Mouse (Mus musculus) bone marrow, adult 2 months (tissue): ENCODE data around the gene Jup. TPM values are rescaled to one million over a fixed set of nuclear protein-coding genes. Genes with fewer than 3 reads are reported as not detected.
A peak's percentile ranks its signal among the peaks of the same experiment; 100 is the strongest.

Experiments
- H3K27ac ChIP-seq: fragments of 200-500 bp; 2 replicates; pipeline ENCODE4 v1.5.1; 2012; ENCODE audit warnings: low read depth, mild to moderate bottlenecking, control low read depth, inconsistent platforms, low read length; ENCODE audit not compliant: control insufficient read depth, poor library complexity, insufficient read depth
- H3K4me1 ChIP-seq: fragments of 200-500 bp; 2 replicates; pipeline ENCODE4 v1.6.1; 2011; ENCODE audit warnings: low read length; ENCODE audit not compliant: control insufficient read depth, insufficient read depth
- H3K4me3 ChIP-seq: fragments of 200-500 bp; replicated peaks from 2 replicates; pipeline ENCODE3; 2011; ENCODE audit warnings: mild to moderate bottlenecking, low read depth, low read length, control low read depth; ENCODE audit not compliant: control insufficient read depth
- CTCF ChIP-seq: fragments of 200-500 bp; IDR thresholded peaks from 2 replicates; pipeline ENCODE4 v1.5.1; 2011; ENCODE audit warnings: low read length, control low read depth; ENCODE audit not compliant: control insufficient read depth, insufficient read depth
- POLR2A ChIP-seq: fragments of 200-500 bp; IDR thresholded peaks from 2 replicates; pipeline ENCODE4 v1.6.1; 2011; ENCODE audit warnings: low read depth, mild to moderate bottlenecking, control low read depth, low read length, borderline replicate concordance; ENCODE audit not compliant: control insufficient read depth
- WGBS: fragments of 180-500 bp; shearing (Covaris S2); methylation state at CpG from one replicate; pipeline ENCODE4 v1.1.7; 2018; 5-methylcytosine and 5-hydroxymethylcytosine counted together
- polyA plus RNA-seq: library from polyadenylated mRNA; stranded (reverse); fragments of >200 nt; gene quantifications from 2 replicates; pipeline ENCODE4 v1.2.4, GENCODE M21; 2011; ENCODE audit warnings: low replicate concordance; ENCODE audit not compliant: missing spikeins, insufficient read depth, insufficient read length

The Jup gene
- polyA plus RNA-seq, 1 experiment = 11.1 TPM

- no peak overlapping the region for H3K27ac ChIP-seq
- H3K4me1 ChIP-seq = no peaks in the 10 kb centered on the region; the same call in none of the 2 replicates
- WGBS = 84% methylated on average over 7 of the region's 7 CpGs
- H3K4me3 ChIP-seq = no peak overlapping the region
- no peak for TF ChIP-seq POLR2A
- no peak for TF ChIP-seq CTCF
These were observed 32.5 kb upstream of the Jup start for GRCm38 (mm10) chr11:100430052-100430451.

DNA sequence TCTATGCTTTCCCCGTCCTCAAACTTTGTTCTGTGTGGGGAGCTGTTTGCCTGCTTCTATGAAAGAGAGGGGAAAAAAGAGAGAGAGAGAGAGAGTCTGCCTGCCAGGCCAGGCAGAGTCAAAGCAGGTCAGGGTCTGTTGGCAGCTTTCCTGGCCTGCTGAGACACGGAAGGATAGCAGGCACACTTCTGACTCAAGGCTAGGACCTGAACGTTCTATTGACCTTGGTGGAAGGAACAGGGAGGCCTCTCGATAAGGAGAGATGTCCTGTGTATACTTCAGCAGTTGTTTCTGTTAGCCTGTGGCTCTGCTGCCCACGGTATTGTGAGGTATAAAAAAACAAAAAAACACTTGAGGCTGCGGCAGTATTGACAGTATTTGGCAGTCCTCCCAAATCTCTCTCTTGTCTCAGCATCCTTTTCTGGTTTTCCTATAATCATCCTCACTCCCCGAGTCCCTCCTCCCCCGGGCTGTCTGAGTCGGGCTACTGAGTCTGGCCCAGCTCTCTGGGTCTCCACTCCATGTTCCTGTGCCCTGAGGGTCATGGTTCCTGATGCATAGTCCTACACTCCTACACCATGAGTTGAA, 31.1 kb upstream of the Jup start:
- WGBS = 74% methylated on average over 9 of the region's 9 CpGs
- Histone ChIP-seq H3K4me1 (no peaks in the 10 kb centered on the region; the same call in none of the 2 replicates), H3K4me3 (no peak overlapping the region), H3K27ac (no peak overlapping the region)
- TF ChIP-seq POLR2A = no peak
- no peak for TF ChIP-seq CTCF

GRCm38 (mm10) chr11:100426820-100427219, 29.3 kb upstream of the Jup start:
- H3K4me3 ChIP-seq = no peak overlapping the region
- no peaks in the 10 kb centered on the region; the same call in none of the 2 replicates for H3K4me1 ChIP-seq
- WGBS = 32% methylated on average over 3 of the region's 3 CpGs
- H3K27ac ChIP-seq = no peak overlapping the region
- TF ChIP-seq CTCF = no peak
- no peak for TF ChIP-seq POLR2A

- Histone ChIP-seq H3K27ac (no peak overlapping the region), H3K4me3 (no peak overlapping the region), H3K4me1 (no peaks in the 10 kb centered on the region; the same call in none of the 2 replicates)
- WGBS = 47% methylated on average over 7 of the region's 7 CpGs
- peak; percentile 73 for TF ChIP-seq CTCF
- TF ChIP-seq POLR2A = no peak
These were observed 28.3 kb upstream of the Jup start for GRCm38 (mm10) chr11:100425851-100426250.

- H3K4me1 ChIP-seq = no peaks in the 10 kb centered on the region; the same call in none of the 2 replicates
- WGBS = 85% methylated on average over 7 of the region's 7 CpGs
- no peak for TF ChIP-seq CTCF
- no peak for TF ChIP-seq POLR2A
- no peak overlapping the region for H3K27ac ChIP-seq
- no peak overlapping the region for H3K4me3 ChIP-seq
These were observed 26.3 kb upstream of the Jup start for GRCm38 (mm10) chr11:100423836-100424235.

DNA sequence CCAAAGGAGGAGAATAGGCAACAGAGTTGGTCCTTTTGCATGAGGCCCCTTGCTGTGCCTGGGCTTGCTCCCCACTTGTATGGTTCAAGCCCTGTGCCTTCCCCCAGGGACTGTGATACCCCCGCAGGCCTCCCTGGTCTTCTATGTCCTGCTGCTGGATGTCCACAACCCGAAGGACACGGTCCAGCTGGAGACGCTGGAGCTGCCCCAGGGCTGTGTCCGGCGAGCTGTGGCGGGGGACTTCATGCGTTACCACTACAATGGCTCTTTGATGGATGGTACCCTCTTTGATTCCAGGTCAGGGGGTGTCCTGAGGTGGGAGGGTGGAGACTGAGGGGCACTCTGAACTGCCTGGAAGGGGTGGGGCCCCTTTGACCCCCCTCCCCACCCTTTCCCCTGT, 24.0 kb upstream of the Jup start:
- 88% methylated on average over 8 of the region's 8 CpGs for WGBS

GRCm38 (mm10) chr11:100414914-100415822, 17.6 kb upstream of the Jup start, which contains the start of gene Fkbp10:
Gene Fkbp10 (plus strand): TSS chr11:100415697.
- Histone ChIP-seq H3K4me1 (no peaks in the 10 kb centered on the region), H3K27ac (no peak within 1 kb of the TSS), H3K4me3 (peak within 1 kb of the TSS; percentile 22)
- 4% methylated on average over 30 of the region's 31 CpGs for WGBS
- no peak for TF ChIP-seq CTCF
- TF ChIP-seq POLR2A = peak; percentile 15; the same call in 1 of the 2 replicates

More for the DNA sequence above, 24.0 kb upstream of the Jup start:
- Histone ChIP-seq H3K27ac (no peak overlapping the region), H3K4me1 (no peaks in the 10 kb centered on the region; the same call in none of the 2 replicates), H3K4me3 (no peak overlapping the region)
- TF ChIP-seq POLR2A (no peak), CTCF (no peak)
